28 mouse cellular contexts compared by ENCODE assay signal in the genomic region with DNA sequence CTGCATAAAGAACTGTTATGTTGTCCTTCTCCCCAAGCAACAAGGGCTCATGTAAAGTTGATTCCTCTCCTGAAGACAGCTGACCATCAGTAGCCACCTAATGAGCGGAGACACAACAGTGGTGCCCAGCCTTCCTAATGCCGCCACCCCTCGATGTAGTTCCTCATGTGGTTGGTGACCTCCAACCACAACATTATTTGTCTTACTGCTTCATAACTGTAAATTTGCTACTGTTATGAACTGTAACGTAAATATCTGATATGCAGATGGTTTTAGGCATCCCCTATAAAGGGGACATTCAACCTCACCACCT.
"Had no signal": no experiment of that assay in that cellular context is flagged by ENCODE, and none has a peak within 500 bp of the region (broad histone marks: within the 10 kb centered on the region; RNA-seq: fewer than 3 reads in every experiment).

No protein-coding gene starts in this region.

- ATAC-seq: forebrain, embryonic 13.5 days; forebrain, embryonic 14.5 days; forebrain, embryonic 15.5 days; forebrain, embryonic 16.5 days; forebrain, postnatal 0 days had no signal

- H3K27me3 ChIP-seq: embryonic facial prominence, embryonic 12.5 days; embryonic facial prominence, embryonic 13.5 days; embryonic facial prominence, embryonic 15.5 days; forebrain, embryonic 12.5 days; forebrain, embryonic 13.5 days; forebrain, embryonic 15.5 days had no signal

- H3K9ac ChIP-seq: embryonic facial prominence, embryonic 12.5 days; embryonic facial prominence, embryonic 13.5 days; embryonic facial prominence, embryonic 15.5 days; forebrain, embryonic 12.5 days; forebrain, embryonic 13.5 days; forebrain, embryonic 15.5 days; forebrain, postnatal 0 days had no signal

- H3K36me3 ChIP-seq: embryonic facial prominence, embryonic 10.5 days; embryonic facial prominence, embryonic 12.5 days; embryonic facial prominence, embryonic 13.5 days; embryonic facial prominence, embryonic 15.5 days; forebrain, embryonic 10.5 days; forebrain, embryonic 12.5 days; forebrain, embryonic 15.5 days had no signal

- H3K4me1 ChIP-seq: embryonic facial prominence, embryonic 12.5 days; embryonic facial prominence, embryonic 13.5 days; embryonic facial prominence, embryonic 15.5 days; forebrain, embryonic 12.5 days; forebrain, embryonic 13.5 days; forebrain, embryonic 15.5 days had no signal

- H3K27ac ChIP-seq: embryonic facial prominence, embryonic 10.5 days; embryonic facial prominence, embryonic 12.5 days; embryonic facial prominence, embryonic 13.5 days; embryonic facial prominence, embryonic 15.5 days; forebrain, embryonic 10.5 days; forebrain, embryonic 12.5 days; forebrain, embryonic 13.5 days; forebrain, embryonic 15.5 days; gastrocnemius, adult 2 months had no signal

- H3K9me3 ChIP-seq: embryonic facial prominence, embryonic 10.5 days; embryonic facial prominence, embryonic 12.5 days; embryonic facial prominence, embryonic 13.5 days; embryonic facial prominence, embryonic 15.5 days; forebrain, embryonic 10.5 days; forebrain, embryonic 12.5 days; forebrain, embryonic 13.5 days; forebrain, embryonic 15.5 days had no signal

- H3K4me3 ChIP-seq: embryonic facial prominence, embryonic 10.5 days; embryonic facial prominence, embryonic 12.5 days; embryonic facial prominence, embryonic 13.5 days; embryonic facial prominence, embryonic 15.5 days; erythroblast, embryonic 14.5 days; forebrain, embryonic 10.5 days; forebrain, embryonic 12.5 days; forebrain, embryonic 13.5 days; forebrain, embryonic 15.5 days; gastrocnemius, adult 2 months had no signal

- H3K4me2 ChIP-seq: embryonic facial prominence, embryonic 12.5 days; embryonic facial prominence, embryonic 13.5 days; embryonic facial prominence, embryonic 15.5 days; forebrain, embryonic 12.5 days; forebrain, embryonic 13.5 days; forebrain, embryonic 15.5 days had no signal

- DNase-seq: cerebellum, adult 18-20 months; cerebellum, adult 2 months; cerebellum, adult 8-10 months; cerebellum, adult 9-10 months; cerebellum, adult 9-11 months; cerebellum, postnatal 10 days; cerebellum, postnatal 14 days; cerebellum, postnatal 25 days; cerebellum, postnatal 36 days; embryo, embryonic 11 days; forebrain, postnatal 0 days; gastrocnemius, adult 2 months; gastrocnemius, postnatal 10 days; gastrocnemius, postnatal 14 days; gastrocnemius, postnatal 25 days; gastrocnemius, postnatal 36 days; heart, adult 18-20 months had no signal
